Mouse (Mus musculus): ENCODE results near the gene Thrsp.

The Thrsp gene

GRCm38 (mm10) chr7:97375906-97376305, 41.6 kb downstream of the Thrsp start:
- no peak for DNase-seq (ENCODE audit: low spot score in 2 of 2)

GRCm38 (mm10) chr7:97375101-97375500, 42.4 kb downstream of the Thrsp start:
- DNase-seq (ENCODE audit: low spot score in 2 of 2): no peak

- no peak for DNase-seq (ENCODE audit: low spot score in 2 of 2)
Observed at GRCm38 (mm10) chr7:97365887-97366286, 51.6 kb downstream of the Thrsp start.
